Mouse (Mus musculus) ES-E14 (cell line): ENCODE results near the gene Vps37c. TPM values are rescaled to one million over a fixed set of nuclear protein-coding genes. Genes with fewer than 3 reads are reported as not detected.

ENCODE experiments used
- DNase-seq: peaks from one replicate; pipeline ENCODE4 v3.0.0-alpha.2; 2013; ENCODE audit warnings: low read depth, low spot score
- H3K27ac ChIP-seq: 2 replicates; pipeline ENCODE4 v1.5.1; 2012; ENCODE audit warnings: low read depth, mild to moderate bottlenecking, low read length, moderate library complexity, mixed read lengths; ENCODE audit not compliant: poor library complexity, insufficient read depth, severe bottlenecking
- H3K36me3 ChIP-seq: 2 replicates; pipeline ENCODE4 v1.6.1; 2012; ENCODE audit warnings: mild to moderate bottlenecking, low read length, moderate library complexity, mixed read lengths; ENCODE audit not compliant: control insufficient read depth, poor library complexity, insufficient read depth, severe bottlenecking
- H3K4me1 ChIP-seq, 2 experiments: fragments of 150-350 bp in 1 of 2; sonication (generic) in 1 of 2; 2 replicates each; pipeline ENCODE4 v1.6.1; 2012; ENCODE audit warnings: low read length in 2 of 2, mild to moderate bottlenecking in 1 of 2, mixed read lengths in 1 of 2; ENCODE audit not compliant: control insufficient read depth in 2 of 2, insufficient read depth in 2 of 2, poor library complexity in 1 of 2
- H3K4me3 ChIP-seq, 2 experiments: fragments of 150-350 bp in 1 of 2; sonication (generic) in 1 of 2; 2 replicates each; pipeline ENCODE4 v1.5.1; 2012; ENCODE audit warnings: low read length in 2 of 2, low read depth in 1 of 2, mild to moderate bottlenecking in 1 of 2, mixed read lengths in 1 of 2; ENCODE audit not compliant: insufficient read depth in 1 of 2, poor library complexity in 1 of 2, severe bottlenecking in 1 of 2
- H3K9ac ChIP-seq: 2 replicates; pipeline ENCODE4 v1.6.1; 2012; ENCODE audit warnings: low read depth, mild to moderate bottlenecking, low read length, mixed read lengths; ENCODE audit not compliant: poor library complexity, insufficient read depth, severe bottlenecking
- H3K9me3 ChIP-seq: fragments of 150-350 bp; sonication (generic); 2 replicates; pipeline ENCODE4 v1.6.1; 2012; ENCODE audit warnings: low read depth, mild to moderate bottlenecking, low read length; ENCODE audit not compliant: control insufficient read depth, insufficient read depth
- CHD2 ChIP-seq: IDR thresholded peaks from 2 replicates; pipeline ENCODE4 v1.6.1; 2014; ENCODE audit warnings: mild to moderate bottlenecking, low read depth, low read length, inconsistent platforms
- HCFC1 ChIP-seq: IDR thresholded peaks from 2 replicates; pipeline ENCODE4 v1.6.1; 2012; ENCODE audit warnings: low read length, inconsistent platforms, borderline replicate concordance; ENCODE audit not compliant: insufficient read depth
- MAFK ChIP-seq: IDR thresholded peaks from 2 replicates; pipeline ENCODE4 v1.6.1; 2014; ENCODE audit warnings: mild to moderate bottlenecking, low read depth, low read length, inconsistent platforms; ENCODE audit not compliant: insufficient read depth
- ZC3H11A ChIP-seq: IDR thresholded peaks from 2 replicates; pipeline ENCODE4 v1.6.1; 2012; ENCODE audit warnings: low read depth, mild to moderate bottlenecking, inconsistent platforms, low read length, borderline replicate concordance
- ZNF384 ChIP-seq: IDR thresholded peaks from 2 replicates; pipeline ENCODE4 v1.6.1; 2012; ENCODE audit warnings: low read depth, low read length, inconsistent platforms
- in situ Hi-C, 2 experiments: fragments of 600-800 bp; cut with MboI; formaldehyde crosslinking; loops; one replicate each; pipeline ENCODE4 v1.15.1; 2025; ENCODE audit warnings: low sequenced_read_pairs in 2 of 2, inconsistent platforms in 1 of 2; ENCODE audit not compliant: unreplicated experiment in 2 of 2
- total RNA-seq: library from RNA; depleted of rRNA; stranded (reverse); fragments of 300-350 nt; gene quantifications from 2 replicates; pipeline ENCODE4 v1.2.3, GENCODE M21; 2012

The Vps37c gene
- total RNA-seq, 1 experiment, result 6.6 TPM

- in situ Hi-C loops, result no loop called here
- TF ChIP-seq CHD2 (no peak), ZNF384 (no peak), HCFC1 (no peak), MAFK (no peak), ZC3H11A (no peak)
- no peak overlapping the region for H3K4me3 ChIP-seq
- no peak overlapping the region for H3K9ac ChIP-seq
- H3K4me1 ChIP-seq, result no peaks in the 10 kb centered on the region
- no peak for DNase-seq
- H3K36me3 ChIP-seq, result no peaks in the 10 kb centered on the region
- H3K27ac ChIP-seq, result no peak overlapping the region
- H3K9me3 ChIP-seq, result no peaks in the 10 kb centered on the region
These were observed 58.6 kb downstream of the Vps37c start for GRCm38 (mm10) chr19:10747182-10747581.

- Histone ChIP-seq H3K4me1 (no peaks in the 10 kb centered on the region), H3K27ac (no peak overlapping the region), H3K9ac (no peak overlapping the region), H3K36me3 (no peaks in the 10 kb centered on the region), H3K9me3 (no peaks in the 10 kb centered on the region), H3K4me3 (no peak overlapping the region)
- no peak for TF ChIP-seq ZC3H11A
- no peak for TF ChIP-seq HCFC1
- TF ChIP-seq CHD2, result no peak
- no peak for TF ChIP-seq ZNF384
- TF ChIP-seq MAFK, result no peak
- DNase-seq, result no peak
- in situ Hi-C loops, result no loop called here
These were observed 59.2 kb downstream of the Vps37c start for GRCm38 (mm10) chr19:10747718-10748117.

- TF ChIP-seq MAFK, result no peak
- TF ChIP-seq CHD2, result no peak
- TF ChIP-seq ZNF384, result no peak
- TF ChIP-seq ZC3H11A, result no peak
- no peak for TF ChIP-seq HCFC1
- Histone ChIP-seq H3K27ac (no peak overlapping the region), H3K4me1 (no peaks in the 10 kb centered on the region), H3K4me3 (no peak overlapping the region), H3K9me3 (no peaks in the 10 kb centered on the region), H3K36me3 (no peaks in the 10 kb centered on the region), H3K9ac (no peak overlapping the region)
- in situ Hi-C loops, result no loop called here
- no peak for DNase-seq
These were observed 60.0 kb downstream of the Vps37c start for GRCm38 (mm10) chr19:10748401-10749102.

GRCm38 (mm10) chr19:10749295-10749694 lies 60.8 kb downstream of the Vps37c start:
- in situ Hi-C loops, result no loop called here
- Histone ChIP-seq H3K4me1 (no peaks in the 10 kb centered on the region), H3K9ac (no peak overlapping the region), H3K9me3 (no peaks in the 10 kb centered on the region), H3K27ac (no peak overlapping the region), H3K4me3 (no peak overlapping the region), H3K36me3 (no peaks in the 10 kb centered on the region)
- DNase-seq, result no peak
- TF ChIP-seq CHD2 (no peak), MAFK (no peak), ZNF384 (no peak), HCFC1 (no peak), ZC3H11A (no peak)

- Histone ChIP-seq H3K9ac (no peak overlapping the region), H3K27ac (no peak overlapping the region), H3K36me3 (no peaks in the 10 kb centered on the region), H3K9me3 (no peaks in the 10 kb centered on the region), H3K4me3 (no peak overlapping the region), H3K4me1 (no peaks in the 10 kb centered on the region)
- DNase-seq, result no peak
- TF ChIP-seq CHD2 (no peak), ZNF384 (no peak), HCFC1 (no peak), MAFK (no peak), ZC3H11A (no peak)
- in situ Hi-C loops, result no loop called here
These were observed 61.6 kb downstream of the Vps37c start for GRCm38 (mm10) chr19:10750161-10750560.
